Mouse (Mus musculus): ENCODE measurements around the gene Acot5.
"Not testable (repeated sequence)": the region's sequence is repeated elsewhere in the genome, so short reads cannot be mapped to it uniquely, and the experiment has no call there.

Acot5 gene

DNA sequence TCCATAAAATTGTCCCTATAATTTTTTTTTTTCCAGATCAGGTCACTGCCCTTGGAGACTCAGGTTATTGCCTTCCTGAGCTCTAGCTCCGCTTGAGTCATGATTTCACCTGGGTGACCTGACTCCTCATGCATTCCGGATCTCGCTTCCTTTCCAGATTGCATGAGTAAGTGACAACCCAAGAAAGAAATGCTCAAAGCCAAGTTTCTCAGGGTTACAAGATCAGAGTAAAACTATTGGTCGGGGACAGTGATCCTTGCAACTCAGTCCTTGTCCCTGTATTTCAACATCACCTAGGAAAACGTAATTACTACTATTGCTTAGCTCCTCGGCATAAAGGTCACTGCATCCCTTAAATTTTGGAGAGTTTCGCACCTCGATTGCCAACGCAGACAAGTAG, at the start of gene Acot5:
Gene Acot5 (plus strand): TSS at position 340 of the 400 bp plus-strand sequence.
- DNase-seq = no peak

DNA sequence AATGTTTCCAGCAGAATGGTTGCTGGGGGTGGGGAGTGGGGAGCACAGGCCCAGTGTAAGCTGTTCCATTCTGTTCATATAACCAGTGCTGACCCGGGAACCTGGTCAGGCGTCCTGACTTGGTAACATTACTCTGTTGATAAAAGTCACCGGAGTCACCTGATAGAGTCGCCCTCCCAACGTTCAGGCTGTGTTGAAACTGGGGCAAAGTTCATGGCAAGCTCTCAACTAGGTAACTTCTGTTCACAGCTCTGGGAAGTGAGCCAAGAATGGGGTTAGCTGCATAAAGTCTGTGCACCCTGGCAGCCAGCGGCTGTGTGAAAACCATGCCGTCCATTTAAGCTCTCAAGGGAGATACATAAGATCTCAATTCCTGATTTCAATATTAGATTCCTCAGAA, 48.6 kb upstream of the Acot5 start:
- DNase-seq = not testable (repeated sequence)

GRCm38 (mm10) chr12:84022266-84022665, 46.9 kb upstream of the Acot5 start:
- DNase-seq = not testable (repeated sequence)

GRCm38 (mm10) chr12:84023052-84023745, 45.9 kb upstream of the Acot5 start:
- no peak for DNase-seq

GRCm38 (mm10) chr12:84025888-84026287, 43.2 kb upstream of the Acot5 start:
- no peak for DNase-seq

DNA sequence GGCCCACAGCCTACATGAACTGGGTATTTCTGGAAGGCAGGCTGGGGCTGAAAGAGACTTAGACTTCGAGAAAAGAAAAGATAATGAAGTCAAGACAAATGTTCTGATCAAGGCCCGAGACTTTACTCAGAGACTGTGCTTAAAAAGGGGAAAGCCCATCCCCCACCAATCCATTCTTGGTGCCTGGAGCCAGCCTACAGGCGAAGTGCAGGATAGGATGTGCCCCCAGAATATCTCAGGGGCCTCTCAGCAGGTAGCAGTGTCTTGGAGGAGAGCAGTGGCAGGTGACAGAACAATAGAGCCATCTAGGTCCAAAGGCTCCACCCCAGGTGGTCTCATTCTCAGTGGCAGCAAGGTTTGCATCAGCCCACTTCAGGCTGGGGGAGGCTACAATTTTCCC, 40.8 kb upstream of the Acot5 start:
- not testable (repeated sequence) for DNase-seq

DNA sequence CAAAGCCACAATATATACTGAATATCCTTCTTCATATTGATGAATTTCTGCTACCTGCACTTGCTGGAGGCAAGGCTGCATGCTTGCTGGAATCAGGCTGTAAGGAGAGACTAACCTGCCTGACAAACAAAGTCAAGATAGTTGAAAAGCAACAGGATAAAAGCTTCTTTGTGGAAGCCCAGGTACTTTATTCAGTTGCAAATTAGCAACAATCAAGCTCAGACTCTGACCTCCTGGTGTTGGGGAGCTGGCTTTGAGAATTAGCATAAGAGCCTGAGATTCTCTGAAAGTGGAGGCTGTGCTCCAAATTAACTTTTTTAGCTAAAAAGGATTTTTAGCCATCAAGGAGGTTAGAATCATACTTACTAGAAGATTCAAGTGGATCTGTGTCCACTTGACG, 40.1 kb upstream of the Acot5 start:
- DNase-seq = not testable (repeated sequence)

DNA sequence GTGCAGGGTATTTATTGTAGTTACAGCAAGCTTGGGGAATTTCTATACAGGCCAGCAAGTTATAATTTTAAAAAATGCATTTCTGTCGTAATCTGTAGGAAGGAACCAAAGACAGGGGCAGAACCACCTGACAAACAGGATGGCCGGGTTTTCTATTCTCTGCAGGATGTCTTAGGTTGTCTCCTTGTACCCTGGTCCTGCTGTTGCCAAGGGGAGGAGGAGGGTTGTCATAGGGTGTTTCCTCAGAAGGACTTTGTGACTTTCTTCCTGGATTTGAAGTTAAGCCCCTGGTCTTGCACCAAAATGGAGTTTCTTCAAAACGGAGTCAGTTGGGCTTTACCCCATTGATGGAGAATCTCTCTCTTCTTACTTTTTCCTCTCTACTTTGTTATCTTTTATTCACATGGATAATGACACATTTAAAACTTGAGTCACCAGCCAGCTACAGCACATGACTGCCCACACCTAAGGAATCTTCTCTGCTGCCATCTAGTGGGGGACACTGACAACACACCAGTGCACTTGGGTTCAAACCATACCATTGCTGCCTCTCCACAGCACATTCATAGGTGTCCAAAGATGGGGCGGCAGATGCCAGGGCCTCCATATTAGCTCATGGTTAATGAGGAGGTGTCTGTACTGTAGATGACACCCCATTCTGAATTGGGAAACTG, 38.3 kb upstream of the Acot5 start:
- peak; percentile 81 for DNase-seq

GRCm38 (mm10) chr12:84032854-84033253, 36.3 kb upstream of the Acot5 start:
- DNase-seq = no peak

GRCm38 (mm10) chr12:84033302-84033701, 35.8 kb upstream of the Acot5 start:
- not testable (repeated sequence) for DNase-seq

- no peak for DNase-seq
These were observed 35.0 kb upstream of the Acot5 start for GRCm38 (mm10) chr12:84034108-84034507.

GRCm38 (mm10) chr12:84038241-84038640, 30.9 kb upstream of the Acot5 start, which contains the start of gene Acot4:
Acot4 (plus strand) TSS chr12:84038379.
- DNase-seq = not testable (repeated sequence)

GRCm38 (mm10) chr12:84038691-84039111, 30.4 kb upstream of the Acot5 start, which contains the start of gene Gm49366:
Gm49366 (plus strand) TSS chr12:84038935.
- peak; percentile 46 for DNase-seq

DNA sequence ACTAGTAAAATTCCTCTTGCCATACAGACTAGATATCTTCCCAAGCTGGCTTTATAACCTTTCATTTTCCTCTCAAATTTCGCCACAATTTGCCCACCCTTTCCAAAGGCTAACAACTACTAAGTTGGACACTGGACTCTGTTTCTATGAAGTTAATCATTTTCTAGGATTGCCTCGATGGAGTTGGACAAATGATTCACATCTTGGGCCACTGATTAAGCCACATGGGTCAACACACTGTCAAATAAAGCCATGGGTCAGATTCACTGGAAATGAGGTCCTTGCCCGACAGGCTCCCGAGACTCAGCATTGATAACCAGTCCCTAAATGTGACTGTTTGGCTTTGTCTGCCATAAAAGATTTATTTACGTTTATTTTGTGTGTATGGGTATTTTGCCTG, 26.9 kb upstream of the Acot5 start:
- no peak for DNase-seq

DNA sequence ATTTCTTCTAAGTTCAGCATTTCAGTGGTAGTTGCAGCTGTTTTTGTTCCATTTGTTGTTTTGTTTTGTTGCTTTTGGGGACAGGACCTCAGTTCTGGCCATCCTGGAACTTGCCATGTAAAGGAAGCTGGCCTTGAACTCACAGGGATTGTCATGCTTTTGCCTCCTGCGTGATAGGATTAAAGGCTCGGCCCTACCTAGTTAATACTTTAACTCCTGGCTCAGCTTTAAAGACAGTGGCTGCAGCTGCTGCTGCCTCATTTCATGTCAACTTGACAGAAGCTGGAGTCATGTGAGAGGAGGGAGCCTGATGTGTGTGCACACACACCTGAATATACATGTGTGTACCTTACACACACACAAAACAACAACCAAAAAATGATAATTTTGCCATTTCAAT, 25.1 kb upstream of the Acot5 start:
- DNase-seq = no peak

DNA sequence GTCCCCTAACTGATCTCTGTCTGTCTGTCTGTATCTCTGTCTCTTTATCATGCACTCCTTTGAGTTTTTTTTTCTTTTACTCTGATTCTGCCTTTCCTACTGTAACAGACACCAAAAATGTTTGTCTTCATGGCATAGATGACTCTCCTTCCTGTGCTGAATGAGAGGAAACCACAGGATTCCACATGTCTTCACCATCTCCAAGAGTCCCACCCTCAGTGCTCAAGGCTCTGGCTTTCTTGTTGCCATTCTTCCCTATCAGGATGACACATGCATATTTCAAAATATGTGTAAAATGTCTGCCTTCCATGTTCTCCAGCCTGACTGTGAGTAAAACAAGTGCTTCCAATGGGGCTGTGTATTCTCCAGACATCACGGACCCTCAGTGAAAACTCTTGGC, 22.2 kb upstream of the Acot5 start:
- no peak for DNase-seq

GRCm38 (mm10) chr12:84050744-84051143, 18.4 kb upstream of the Acot5 start:
- DNase-seq = not testable (repeated sequence)

DNA sequence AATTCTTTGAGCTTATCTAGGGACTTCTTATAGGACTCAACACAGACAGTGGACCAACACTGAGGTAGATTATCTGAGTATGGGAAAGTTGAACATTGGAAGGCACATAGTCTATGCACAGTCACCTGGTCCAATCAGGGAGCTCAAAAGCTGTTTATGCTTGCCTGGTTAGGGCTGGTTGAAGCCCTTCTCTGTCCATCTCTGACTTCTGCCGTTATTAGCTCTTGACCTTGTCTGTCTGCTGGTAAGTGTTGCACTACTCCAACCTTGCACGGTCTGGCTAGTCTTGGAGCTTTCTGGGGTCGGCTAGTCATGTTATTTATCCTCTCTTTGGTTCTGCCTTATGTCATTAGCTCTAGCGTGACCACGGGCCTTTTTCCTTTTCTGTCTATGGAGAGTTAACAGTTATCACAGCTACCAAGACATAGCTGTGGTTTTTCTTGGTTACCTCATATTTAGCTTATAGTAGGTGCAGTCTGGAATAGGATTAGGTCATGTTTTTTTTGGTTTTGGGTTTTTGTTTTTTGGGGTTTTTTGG, 17.1 kb upstream of the Acot5 start, which contains the start of gene Acot3:
Gene Acot3 (plus strand): TSS at position 208 of the 538 bp plus-strand sequence.
- DNase-seq = no peak

DNA sequence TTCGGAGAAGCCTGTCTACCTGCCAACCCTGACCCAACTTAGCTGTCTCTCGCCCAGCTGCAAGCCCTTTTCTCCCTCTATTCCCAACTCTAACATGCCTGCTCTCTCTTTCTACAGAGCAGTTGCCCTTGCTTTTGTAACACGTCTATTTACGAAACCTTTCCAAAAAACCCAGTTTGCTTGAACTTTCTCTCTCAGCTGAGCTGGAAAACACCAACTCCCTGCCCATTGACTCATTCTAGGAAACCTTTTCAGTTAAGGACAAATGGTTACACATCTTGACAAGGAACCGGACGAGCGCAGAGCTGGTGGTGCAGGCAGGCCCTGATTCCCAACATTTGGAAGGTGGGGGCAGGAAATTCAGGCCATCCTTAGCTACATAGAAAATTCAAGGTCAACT, 16.5 kb upstream of the Acot5 start:
- DNase-seq = no peak

- DNase-seq = no peak
These were observed 16.0 kb upstream of the Acot5 start for GRCm38 (mm10) chr12:84053173-84053572.

GRCm38 (mm10) chr12:84053679-84054391, 15.3 kb upstream of the Acot5 start:
- DNase-seq = peak; percentile 30

- no peak for DNase-seq
These were observed 8.2 kb upstream of the Acot5 start for GRCm38 (mm10) chr12:84060946-84061345.

DNA sequence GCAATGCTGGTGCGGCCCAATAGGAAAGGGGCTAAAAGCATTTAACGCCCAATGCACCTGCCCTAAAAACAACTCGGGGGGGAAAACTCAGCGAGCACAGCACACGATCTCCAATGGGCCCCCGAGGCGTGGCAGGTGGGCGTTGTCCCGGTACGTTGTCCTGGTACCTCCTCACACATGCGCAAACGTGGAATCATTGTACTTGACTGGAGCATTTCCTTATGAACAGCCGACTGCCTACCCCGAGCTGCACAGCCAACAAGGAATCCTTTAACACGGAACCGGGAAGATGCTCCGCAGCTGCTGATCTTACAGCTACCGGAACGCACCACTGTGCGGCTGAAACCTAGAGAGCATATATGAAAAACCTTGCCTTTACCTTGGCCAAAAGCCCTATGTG, 6.8 kb upstream of the Acot5 start:
- no peak for DNase-seq
